Mouse (Mus musculus) adrenal gland, adult 18-20 months (tissue): Measurements from ENCODE around the gene 1700015G11Rik. TPM values are rescaled to one million over a fixed set of nuclear protein-coding genes. Genes with fewer than 3 reads are reported as not detected.

Experiments used
- DNase-seq, 2 experiments: peaks; one replicate each; pipeline ENCODE4 v3.0.0; 2021 to 2022; ENCODE audit warnings: low spot score in 2 of 2
- total RNA-seq, 2 experiments: library from RNA; stranded (reverse); gene quantifications; 1 replicate in 1 of 2; 2 replicates in 1 of 2; pipeline ENCODE4 v1.2.3; 2021

1700015G11Rik gene
- total RNA-seq, 2 experiments from 2014 or later = not detected

DNA sequence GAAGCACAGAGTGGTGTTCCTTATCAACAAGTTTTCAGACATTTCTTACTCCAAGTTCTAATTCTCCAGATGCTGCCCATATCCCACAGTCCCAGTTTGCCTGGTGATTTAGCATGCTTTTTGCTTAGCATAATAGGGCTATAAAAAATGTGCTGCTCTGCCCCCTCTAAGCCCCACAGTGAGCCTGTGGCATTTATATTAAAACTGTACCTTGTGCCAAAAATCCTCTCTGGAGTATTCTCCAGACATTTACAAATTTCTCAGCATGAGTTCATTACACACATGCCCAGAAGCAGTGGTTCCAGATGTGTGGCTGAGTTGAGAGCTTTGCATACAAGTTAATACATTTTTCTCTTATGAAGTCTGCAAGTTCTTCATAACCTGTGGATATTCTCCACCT lies 46.1 kb downstream of the 1700015G11Rik start:
- DNase-seq = no peak

DNA sequence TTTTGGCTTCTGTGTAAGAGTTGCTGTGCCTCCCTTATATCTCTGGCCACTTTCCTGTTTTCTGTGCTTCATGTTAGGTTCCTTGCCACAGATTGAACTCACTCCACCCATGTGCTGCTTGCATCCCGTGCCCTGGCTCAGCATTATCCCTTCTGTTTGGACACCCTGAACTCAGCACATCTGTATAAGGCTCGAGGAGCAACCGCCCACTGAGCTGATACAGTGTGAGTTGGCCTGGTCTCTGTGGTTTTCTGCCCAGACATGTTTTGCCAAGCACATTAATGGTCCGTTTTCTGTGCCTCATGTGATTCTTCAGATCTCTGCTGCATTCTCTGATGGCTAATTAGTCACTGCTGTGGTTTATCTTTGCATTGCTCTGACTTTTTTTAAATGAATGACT lies 47.9 kb downstream of the 1700015G11Rik start:
- DNase-seq = no peak

DNA sequence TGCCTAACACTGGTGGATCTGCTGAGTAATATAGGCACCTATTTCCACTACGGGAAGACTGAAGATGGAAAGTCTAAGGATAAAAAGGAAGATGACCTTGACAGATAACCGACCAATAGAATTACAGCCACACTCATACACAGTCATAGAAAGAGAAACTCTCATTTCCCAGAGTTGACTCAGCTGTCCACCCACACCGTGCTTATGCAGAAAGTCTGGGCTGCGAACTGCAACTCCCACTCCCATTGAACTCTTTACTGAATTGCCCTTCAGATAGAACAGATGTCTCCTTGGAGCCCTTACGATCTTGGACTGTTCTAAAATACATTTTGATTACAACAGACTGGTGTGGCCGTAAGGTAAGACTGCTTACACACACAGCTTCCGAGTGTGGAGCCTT lies 50.8 kb downstream of the 1700015G11Rik start:
- no peak for DNase-seq

DNA sequence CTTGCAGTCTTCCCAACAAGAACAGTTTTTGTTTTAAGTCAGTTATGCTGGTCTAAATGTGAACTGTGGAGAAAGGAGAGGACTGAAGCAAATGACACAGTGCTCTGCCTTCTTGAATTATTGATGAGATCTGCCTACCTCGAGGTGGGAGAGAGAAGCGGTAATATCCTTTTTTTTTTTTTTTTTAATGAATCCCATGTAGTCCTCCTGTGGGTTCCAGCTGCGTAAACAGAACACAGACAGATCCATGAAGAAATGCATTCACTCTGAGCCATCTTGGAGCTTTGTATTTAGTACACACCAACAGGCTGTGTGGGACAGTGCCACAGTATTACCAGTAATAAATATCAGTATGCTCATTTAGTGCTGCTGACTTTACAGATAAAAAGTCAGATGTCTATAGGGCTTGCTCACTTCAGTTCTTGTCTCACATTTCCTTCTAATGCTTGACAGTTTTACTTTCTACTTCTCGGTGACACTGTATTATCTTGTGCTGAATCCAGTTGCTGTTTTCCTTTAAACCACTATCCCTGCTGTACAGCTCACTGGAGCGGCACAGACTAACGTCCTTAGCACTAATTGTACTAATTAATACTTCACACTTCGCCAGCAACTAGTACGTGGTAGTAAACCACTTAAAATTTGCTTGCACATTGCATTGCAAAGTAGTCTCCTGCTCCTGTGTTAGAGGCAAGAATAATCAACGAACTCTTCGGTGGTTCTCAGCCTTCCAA lies 53.1 kb downstream of the 1700015G11Rik start:
- no peak for DNase-seq

Other genes starting within 250 kb of the 1700015G11Rik start
- gene Gas2, start 153.7 kb downstream of the 1700015G11Rik start, total RNA-seq = 10 to 100 TPM; 32.3 to 49.9 TPM
- gene Fancf, start 153.5 kb downstream of the 1700015G11Rik start, total RNA-seq = 1 to 10 TPM; 8.1 to 9.5 TPM
- 10 to 100 TPM; 22.6 to 29.8 TPM for gene Svip, start 9.7 kb downstream of the 1700015G11Rik start, total RNA-seq